Mouse (Mus musculus) MEL (cell line): ENCODE results near the gene Nos3.

Experiments used
- CTCF ChIP-seq, 3 experiments: IDR thresholded peaks in 2 of 3; conservative IDR thresholded peaks in 1 of 3; 2 replicates each; pipeline ENCODE4 v1.5.1; 2011 to 2012; ENCODE audit warnings: low read length in 3 of 3, low read depth in 2 of 3, mild to moderate bottlenecking in 2 of 3, improper control_type of control experiment in 1 of 3, inconsistent platforms in 1 of 3, mixed read lengths in 1 of 3, moderate library complexity in 1 of 3; ENCODE audit not compliant: control insufficient read depth in 1 of 3, insufficient read depth in 1 of 3, poor library complexity in 1 of 3, severe bottlenecking in 1 of 3
- GATA1 ChIP-seq: IDR thresholded peaks from 2 replicates; pipeline ENCODE4 v1.6.1; 2011; ENCODE audit warnings: low read depth, low read length, improper control_type of control experiment
- MAFK ChIP-seq: IDR thresholded peaks from 2 replicates; pipeline ENCODE4 v1.6.1; 2011; ENCODE audit warnings: low read depth, mild to moderate bottlenecking, low read length, improper control_type of control experiment, borderline replicate concordance
- NELFE ChIP-seq: IDR thresholded peaks from 2 replicates; pipeline ENCODE4 v1.6.1; 2011; ENCODE audit warnings: low read depth, low read length, improper control_type of control experiment
- POLR2A ChIP-seq, 2 experiments: IDR thresholded peaks; 2 replicates each; pipeline ENCODE4 v1.6.1; 2011 to 2012; ENCODE audit warnings: low read length in 2 of 2, mild to moderate bottlenecking in 2 of 2, control low read depth in 1 of 2, improper control_type of control experiment in 1 of 2, low read depth in 1 of 2, moderate library complexity in 1 of 2; ENCODE audit not compliant: control insufficient read depth in 1 of 2, insufficient read depth in 1 of 2, poor library complexity in 1 of 2
- ZMIZ1 ChIP-seq: IDR thresholded peaks from 2 replicates; pipeline ENCODE4 v1.6.1; 2012; ENCODE audit warnings: low read depth, mild to moderate bottlenecking, inconsistent platforms, low read length, improper control_type of control experiment, moderate library complexity

GRCm38 (mm10) chr5:24352251-24352859 is 12.3 kb upstream of the Nos3 start:
- no peak for TF ChIP-seq CTCF (IDR thresholded peaks at IDR 0.05 in 2 of 3, conservative IDR thresholded peaks at IDR 0.05 in 1 of 3; ENCODE audit: control insufficient read depth in 1 of 3, insufficient read depth in 1 of 3, low read depth in 2 of 3, low read length in 3 of 3, poor library complexity in 1 of 3, severe bottlenecking in 1 of 3)
- no peak for TF ChIP-seq NELFE
- TF ChIP-seq MAFK: no peak
- no peak for TF ChIP-seq GATA1
- no peak for TF ChIP-seq ZMIZ1
- no peak for TF ChIP-seq POLR2A (IDR thresholded peaks at IDR 0.05; ENCODE audit: control insufficient read depth in 1 of 2, insufficient read depth in 1 of 2, low read depth in 1 of 2, low read length in 2 of 2, poor library complexity in 1 of 2)
